Mouse (Mus musculus): ENCODE measurements at regions not wholly inside any gene's neighbourhood (a gene's known extent, or its start where the extent isn't known, plus 50 kb on each side); places are given as distances from the start of the nearest gene placed in this dataset.

DNA sequence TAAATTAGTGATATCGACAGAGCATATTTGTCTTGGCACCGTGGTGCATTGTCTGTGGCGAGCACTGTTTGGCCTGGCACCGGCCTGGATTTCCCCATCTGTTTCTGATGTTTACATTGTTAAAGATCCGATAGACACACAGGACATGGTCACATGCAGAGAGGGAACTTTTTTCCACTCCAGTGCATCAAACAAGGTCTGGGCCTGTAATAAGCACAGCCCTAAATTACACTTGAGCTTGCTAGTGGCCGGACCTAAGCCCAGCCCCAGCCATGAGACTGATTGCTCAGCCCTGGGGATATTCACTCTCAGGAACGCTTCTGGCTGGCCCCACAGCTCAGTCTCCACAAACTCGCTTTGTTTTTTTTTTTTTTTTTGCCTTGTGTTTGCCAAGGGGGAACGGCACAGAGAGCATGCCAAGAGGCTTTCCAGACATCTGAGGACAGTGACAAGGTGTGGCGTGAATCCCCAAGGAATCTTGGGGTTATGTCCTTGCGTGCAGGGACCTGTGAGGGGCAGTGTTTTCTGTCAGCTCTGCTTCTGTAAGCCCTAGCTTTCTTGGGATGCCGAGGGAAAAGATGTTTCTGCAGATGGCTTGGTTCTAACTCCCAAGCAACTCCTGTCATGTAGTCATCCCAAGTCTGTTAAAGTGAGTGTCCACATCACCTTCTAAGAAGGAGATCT is 147.3 kb downstream of the Slc4a3 start:
- peak; percentile 22 for DNase-seq

DNA sequence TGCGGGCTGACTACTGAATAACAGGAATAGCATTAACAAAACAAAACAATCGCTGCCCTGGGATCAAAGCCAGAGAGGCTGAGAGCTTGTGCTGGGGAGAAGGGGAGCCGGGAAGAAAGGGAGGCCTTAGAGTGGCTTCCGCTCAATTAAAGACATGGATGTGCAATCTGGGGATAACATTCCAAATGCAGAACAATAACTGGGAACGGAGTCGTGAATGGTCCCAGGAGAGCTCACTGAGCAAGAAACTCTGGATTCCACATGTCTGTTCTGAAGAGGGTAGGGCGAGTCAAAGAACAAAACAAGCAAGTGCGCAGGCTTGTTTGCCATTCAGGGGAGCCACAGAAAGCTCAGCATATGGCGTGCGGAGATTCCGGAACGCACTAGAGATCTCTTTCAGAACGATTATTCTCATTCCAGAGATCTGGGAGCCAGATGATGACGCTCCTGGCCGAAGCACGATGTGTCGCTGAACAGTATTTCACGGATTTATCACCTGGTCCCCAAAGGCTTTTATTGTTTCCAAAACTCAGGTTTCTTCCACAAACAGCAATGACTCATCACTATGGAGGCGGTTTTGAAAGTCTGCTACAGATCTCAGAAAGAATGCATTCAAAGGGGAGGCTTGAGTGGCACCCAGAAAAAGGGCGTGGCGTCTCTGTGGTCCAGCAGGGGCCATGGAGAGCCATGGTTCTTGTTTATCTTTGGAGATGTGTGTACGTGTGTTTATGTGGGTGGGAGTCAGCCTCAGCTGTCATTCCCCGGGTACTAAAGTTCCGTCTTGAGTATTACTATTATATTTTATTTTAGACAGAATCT is 159.0 kb downstream of the Slc4a3 start:
- no peak for DNase-seq

DNA sequence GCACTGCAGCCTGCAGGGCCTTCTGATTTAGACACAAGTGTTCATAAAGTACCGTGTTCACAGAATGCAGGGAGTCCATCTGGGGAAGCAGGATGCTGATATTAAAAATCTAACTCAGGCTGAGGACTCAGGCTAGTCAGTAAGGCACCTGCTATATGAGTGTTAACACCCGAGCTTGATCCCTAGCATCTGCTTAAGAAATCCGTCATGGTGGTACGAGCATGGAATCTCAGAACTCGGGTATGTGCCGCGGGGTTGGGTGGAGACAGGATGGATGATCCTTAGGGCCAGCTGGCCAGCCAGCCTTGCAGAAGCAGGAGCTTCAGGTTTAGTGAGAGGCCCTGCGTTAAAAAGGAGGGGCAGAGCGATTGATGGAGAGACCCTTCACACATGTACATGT is 160.1 kb downstream of the Slc4a3 start:
- DNase-seq: no peak

DNA sequence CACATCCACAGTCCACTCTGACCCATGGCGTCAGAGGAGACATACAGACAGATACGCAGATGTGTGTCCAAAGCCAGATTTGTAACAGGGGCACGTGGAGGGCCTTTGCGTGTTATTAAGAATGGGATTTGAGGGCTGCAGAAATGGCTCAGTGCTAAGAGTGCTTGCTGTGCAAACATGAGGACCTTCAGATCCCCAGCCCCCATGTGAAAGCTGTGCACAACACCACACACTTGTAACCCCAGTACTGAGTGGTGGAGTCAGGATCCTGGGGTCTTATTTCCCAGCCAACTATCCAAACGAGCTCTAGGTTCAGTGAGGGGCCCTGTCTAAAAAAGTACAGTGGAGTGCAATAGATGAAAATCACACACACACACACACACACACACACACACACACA is 177.4 kb downstream of the Slc4a3 start:
- no peak for DNase-seq

DNA sequence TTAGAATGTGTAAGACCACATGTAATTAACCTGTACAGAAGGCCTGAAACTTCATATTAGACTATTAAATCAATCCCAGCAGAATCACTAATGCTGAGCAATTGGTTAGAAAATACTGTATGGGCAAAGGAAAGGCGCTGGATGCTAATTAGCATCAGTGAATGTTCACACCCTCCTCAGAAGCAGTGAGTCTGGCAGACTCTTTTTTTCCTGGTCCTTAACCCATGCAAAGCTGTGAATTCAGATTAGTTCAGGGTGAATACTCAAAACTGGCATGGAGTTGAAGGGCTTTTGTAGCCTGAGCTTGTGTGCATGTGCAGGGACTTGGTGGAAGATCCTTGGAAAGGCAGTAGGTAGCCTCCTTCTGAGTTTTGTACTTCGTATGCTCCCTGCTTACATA is 179.3 kb downstream of the Slc4a3 start:
- no peak for DNase-seq

DNA sequence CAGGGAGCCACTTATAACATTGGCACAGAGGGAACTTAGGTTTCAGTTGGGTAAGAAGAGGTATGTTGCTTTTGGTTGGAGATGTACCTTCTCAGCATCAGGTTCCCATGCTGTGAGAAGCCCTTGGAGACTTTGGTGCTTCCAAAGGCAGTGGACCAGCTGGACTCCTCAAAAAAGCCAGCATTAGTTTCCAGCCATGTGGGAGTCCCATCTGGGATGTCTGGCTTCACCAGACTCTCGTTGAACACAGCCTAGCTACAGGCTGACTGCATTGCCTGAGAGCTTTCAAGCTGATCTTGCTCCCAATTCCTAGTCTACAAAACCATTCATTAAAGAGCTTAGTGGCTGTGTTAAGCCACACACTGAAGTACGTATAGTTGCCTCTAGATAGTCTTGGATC is 182.8 kb downstream of the Slc4a3 start:
- no peak for DNase-seq

DNA sequence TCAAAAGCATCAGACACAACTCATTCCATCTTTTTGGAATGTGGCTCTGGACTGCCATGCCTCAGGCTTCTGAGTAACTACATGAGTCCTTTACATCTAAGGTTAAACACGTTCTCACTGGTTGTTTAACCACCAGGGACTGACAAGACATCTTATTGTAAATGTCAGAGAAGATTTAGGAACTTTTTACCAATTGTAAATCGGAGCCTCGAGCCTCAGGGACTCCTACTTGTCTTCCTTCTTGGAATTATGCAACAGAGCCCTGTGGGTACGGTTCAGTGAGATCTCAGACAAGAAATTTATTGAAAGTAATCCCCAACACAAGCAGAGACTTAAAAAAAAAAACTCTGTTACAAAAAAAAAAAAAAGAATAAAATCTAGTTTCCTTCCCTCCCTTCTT is 187.7 kb downstream of the Slc4a3 start:
- no peak for DNase-seq

DNA sequence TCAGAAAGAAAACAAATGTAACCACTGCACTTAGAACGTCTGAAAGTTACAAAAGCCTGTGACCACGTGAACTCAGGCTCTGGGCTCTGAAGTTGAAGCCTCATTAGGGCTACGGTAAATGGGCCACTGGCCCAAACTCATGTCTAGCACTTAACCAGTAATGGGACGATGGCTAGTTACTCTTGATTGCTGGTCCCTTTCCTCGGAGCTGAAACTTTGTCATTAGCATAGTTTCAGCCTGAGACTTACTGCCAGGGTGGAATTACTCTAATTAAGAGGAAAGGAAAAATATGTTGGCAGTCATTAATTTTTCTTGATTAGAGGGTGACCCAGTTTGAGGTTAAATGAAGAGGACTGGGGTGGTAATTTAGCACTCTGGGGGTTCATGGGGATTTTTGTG is 192.6 kb downstream of the Slc4a3 start:
- DNase-seq: no peak

DNA sequence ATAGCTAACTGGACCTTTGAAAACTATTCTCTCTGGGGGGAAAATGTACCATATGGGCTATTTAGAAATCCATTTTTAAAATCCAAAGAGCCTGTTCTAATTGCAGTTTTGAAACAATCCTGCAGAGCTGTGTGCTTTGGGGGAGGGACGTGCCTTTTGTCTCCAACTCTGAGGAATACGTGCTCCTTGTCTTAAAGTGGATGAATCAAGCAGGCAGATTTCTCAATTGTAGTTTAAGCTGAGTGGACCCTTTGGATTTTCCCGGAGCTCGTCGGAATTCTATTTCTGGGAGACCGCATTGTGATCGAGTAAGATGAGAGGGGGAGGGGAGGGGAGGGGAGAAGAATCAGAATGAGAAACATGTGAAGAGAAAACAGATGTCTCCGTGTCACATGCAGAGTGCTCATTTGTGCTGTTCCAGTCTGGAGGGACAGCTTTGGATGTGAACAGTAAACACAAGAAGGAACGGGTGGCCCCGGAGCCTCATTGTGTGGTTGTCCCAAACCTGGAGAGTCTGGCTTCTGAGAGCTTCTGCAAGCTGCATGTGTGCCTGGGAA is 203.7 kb downstream of the Slc4a3 start:
- DNase-seq: no peak

DNA sequence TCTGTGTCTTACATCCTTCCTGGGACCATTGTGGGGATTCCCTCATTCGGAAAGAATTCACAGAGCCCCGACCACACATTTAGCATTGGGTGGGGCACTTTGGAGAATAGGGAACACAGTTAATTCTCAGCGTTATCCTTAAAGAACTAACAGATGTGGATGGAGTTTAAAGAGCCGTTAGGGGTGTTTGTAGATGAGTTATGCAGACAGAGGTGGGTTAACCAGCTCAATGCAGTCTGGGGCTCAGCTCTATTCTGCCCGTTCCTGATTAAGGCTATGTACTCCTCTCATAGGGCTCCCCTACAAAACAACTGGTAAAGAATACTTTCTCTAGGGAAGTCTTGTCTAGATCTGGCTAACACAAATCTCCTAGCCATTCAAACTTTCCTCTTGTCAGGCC is 226.1 kb downstream of the Slc4a3 start:
- no peak for DNase-seq

DNA sequence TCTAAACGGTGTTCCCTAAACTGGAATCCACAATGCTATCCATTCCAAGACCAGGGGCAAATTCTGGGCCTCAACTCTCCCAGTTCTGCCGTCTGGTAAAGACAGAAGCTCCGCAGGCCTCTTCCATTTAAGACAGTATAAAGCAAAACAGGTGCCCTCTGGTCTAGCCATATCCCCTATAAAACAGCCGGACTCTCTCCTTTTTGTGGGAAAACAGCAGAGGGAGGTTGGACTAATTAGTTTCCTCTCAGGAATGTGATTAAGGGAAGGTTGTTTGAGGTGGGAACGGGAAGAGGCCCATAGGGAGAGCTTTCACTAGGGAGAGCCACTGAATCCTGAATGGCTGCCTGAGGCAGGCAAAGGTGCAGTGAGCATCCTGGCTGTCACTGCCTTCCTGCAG is 226.9 kb downstream of the Slc4a3 start:
- no peak for DNase-seq

DNA sequence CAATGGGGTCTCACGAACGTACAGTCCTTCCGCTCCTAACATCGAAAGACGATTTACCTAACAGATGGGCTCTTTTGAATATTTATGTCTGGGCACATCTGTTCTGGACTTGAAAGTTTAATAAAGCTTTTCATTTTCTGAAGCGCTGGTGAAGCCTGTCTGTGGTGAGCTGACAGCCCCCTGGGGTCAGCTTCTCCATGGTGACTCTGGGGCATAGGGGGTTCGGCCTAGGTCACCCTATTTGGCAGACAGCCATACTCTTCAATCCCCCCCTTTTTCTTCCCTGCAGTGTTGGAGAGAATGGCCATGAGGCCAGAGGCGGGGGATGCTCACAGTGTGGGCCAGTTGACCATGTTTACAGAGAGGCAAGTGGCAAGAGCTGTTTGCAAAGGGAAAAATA is 232.8 kb downstream of the Slc4a3 start:
- DNase-seq: no peak

DNA sequence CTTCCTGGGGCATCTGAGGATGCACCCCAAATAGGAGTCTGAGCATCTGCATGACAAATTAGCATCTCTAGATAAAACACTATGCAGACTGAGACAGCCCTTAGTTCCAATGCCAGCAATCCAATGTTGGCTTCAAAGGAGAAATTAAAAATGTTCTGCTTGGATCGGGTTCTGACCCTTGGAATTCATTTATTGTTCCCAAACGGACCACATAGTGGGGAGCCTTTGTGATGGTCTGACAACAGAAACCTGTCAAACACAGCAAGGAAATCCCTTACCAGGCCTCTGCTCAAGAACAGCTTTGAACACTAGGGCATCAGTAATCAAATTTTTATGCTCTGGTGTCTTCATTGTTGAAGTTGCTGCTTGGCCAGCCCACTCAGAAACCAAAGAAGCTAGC is 237.1 kb downstream of the Slc4a3 start:
- DNase-seq: no peak

DNA sequence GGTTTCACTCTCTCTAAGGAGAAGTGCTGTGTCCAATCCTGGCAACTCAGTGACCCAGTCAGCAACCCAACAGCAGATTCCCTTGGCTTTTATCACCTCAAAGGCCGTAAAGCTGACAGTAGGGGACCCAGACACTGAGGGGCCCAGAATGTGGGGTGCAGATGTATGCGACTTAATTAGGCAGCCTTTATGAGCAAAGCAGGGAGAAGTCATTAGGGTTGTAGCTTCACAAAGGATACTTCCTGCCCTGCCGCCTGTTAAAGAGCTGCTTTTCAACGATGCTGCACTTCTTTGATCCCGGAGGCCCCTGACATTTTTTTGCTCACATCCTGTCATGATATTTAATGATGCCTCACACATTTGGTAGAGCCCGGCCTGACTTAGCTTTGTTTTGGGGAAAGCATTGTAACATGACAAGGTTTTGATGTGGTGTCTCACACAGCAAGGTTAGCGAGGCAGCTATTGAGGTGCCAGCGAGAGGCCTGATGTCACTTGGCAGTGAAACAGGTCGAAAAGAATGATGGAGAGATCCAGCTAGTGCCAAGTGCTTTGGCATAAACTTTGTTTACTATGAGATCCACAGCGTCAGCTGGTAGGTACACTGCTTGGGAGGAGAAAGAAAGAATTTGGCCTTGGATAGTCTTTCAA is 240.2 kb downstream of the Slc4a3 start:
- no peak for DNase-seq

DNA sequence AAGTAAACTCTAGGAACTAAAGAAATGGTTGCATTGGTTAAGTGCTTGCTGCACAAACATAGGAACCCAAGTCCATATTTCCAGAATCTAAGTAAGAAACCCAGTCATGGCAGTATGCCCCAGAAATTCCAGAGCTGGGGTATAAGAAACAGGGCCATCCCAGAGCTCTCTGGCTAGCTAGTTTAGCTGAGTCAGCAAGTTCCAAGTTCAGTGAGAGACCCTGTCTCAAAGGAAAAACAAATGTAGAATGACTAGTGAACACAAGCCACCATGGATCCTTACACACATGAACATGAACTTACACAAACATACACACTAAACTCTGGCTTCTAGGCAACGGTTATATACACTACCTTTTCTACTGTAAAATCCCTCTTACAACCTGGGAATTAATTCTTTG is 245.4 kb downstream of the Slc4a3 start:
- no peak for DNase-seq

DNA sequence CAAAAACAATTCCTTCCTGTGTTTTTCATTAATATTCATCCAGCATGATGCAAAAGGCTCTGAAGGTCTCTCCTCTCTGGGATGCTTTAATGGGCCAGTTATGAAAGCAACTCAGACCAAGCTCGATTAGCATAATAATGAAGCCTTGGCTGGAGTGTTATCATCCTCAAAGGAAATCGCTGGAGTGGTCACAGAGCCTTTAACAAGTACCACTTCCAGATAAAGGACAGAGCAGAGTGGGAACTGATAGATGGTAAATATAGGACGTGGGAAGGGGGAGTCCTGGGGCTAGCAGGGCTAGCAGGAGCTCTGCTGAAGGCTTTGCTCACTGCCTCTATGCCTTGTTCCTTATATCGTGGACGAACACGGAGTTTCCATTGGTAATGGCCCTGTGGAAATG is 251.7 kb downstream of the Slc4a3 start:
- no peak for DNase-seq

DNA sequence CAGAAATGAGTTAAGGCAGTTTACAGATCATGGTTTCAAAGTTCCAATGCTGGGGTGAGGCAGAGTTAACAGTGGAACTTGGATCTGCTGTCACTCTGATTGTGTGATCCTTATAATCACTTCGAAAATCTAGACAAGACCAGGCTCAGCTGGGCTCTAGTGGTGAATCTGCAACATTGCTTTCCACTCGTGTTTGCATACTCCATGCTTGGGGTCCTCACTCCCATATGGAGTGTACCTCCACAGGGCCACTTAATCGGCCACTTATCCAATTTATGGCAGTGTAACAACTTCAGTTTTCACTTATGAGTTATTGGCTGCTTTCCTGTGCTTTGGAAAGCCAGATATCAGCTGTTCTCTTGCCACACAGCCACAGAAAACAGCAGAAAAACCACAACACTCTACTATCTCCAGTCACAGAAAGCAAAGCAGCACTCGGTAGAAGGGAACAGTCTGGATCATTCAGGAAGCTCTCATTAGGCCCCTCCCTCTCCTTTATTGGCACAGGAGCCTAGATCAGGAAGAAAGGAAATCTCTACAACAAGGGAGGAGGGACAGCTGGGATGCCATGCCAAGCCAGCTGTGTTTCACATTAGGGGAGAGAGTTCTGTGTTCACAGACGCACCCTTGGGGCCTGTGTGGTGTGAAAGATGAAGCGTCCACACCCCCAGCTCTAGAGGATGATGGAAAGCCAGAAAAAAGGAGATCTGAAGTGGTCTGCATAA is 252.5 kb downstream of the Slc4a3 start:
- DNase-seq: no peak

DNA sequence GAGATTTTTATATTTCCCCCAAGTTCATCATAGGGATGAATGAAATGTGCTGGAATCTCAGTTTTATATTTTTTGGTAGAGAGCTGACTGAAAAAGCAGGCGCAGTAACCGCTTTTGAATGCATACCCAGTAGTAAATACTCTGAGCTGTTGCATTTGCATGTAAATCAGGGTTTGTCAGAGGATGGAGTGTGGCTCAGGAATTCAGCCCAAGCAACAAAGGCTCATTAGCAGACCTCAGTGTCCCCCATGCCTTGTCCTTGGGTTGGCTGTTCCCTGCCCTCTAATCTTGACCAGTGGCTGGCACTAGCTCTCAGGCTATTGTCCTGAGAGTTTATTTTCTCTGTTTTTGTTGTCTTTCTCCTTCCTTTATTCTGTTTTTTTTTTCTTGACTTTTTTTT is 258.4 kb downstream of the Slc4a3 start:
- no peak for DNase-seq

DNA sequence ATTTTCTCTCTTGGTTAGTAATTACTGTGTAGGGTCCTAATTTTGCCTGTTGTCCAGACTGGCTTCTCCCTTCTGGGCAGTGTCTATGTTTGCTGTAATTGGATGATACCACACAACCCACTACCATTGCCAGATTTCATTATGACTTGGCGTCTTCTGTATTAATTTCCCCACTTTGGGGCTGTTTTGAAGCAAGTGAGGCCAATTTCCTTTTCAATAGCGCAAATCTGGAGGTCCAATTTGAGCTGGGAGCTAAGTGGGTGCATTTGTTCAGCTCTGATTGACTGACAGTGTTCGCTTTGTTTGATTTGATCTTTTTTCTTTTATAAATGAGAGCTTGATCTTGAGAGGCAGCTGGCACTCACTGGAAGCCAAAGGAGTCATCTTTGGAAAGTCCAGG is 266.4 kb downstream of the Slc4a3 start:
- DNase-seq: no peak

DNA sequence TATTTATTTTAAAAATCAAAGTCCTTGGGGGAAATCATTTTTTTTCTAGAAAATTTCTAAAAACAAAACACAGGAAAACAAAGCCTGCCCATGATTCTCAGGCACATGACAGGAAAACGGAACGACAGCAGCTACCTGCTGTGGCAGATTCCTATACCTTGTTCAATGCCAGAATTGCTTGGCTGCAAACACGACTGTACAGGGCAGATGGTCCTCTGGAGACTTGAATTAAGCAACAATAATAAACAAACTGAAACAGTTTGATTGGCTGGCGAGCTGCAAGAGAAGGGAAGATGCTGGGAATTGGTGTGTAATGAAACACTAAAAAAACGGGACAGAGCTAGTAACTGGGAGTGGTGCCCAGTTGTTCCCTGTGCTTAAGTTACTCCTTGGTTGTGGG is 280.1 kb downstream of the Slc4a3 start:
- DNase-seq: peak; percentile 7

DNA sequence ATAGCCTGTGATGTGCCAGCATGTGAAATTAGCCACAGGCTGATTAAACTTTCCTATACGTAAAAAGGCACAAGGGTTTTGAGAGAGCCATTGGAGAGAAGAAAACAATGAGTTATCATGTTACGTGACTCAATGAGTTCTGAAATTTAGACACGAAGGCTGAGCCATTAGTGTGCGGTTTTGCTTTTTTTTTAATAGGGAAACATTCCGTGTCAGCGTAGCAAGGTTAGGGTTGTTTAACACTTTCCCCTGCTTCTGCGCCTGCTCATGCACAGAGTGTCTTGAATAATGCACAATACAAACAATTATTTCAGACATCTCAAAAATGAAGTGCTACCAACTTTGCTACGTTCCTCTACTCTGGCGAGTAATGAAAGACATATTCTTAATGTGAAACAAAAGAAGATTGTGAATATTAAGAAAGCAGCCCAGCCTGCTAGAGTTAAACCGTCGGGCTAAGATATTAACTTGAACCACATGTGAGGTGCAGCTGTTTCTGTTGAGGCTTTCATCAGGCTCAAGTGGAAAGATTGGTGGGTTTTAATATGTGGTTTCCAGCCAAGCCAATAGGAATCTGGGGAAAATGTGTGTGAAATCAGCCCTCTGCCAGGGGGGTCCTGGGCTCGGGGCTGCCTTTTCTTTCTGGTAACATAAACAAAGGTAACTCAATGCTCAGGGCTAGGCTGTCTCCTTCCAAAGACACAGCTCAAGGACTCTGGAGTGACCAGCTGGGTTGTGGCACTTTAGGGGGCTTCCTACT is 287.2 kb downstream of the Slc4a3 start:
- DNase-seq: no peak

DNA sequence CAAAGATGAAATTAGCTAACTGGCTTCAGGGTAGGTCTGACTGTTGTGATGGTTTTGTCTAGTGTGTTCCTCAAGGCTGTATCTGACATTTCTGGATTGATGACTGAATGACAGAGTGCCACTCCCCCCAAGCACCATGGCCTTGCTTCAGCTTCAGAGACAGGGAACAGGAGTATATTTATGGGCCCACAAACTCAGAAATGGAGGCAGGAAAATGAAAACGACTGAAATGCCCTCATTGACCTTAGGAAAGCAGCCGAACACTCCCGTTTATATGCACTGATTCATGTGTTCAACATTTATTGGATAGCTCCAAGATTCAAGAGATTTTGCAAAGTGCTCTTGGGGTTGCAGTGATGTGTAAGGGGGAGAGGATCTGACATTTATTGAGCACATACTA is 288.3 kb downstream of the Slc4a3 start:
- no peak for DNase-seq
